Mouse (Mus musculus) ES-Bruce4 (cell line): ENCODE measurements around the gene Ugt1a5.

Source experiments
- CTCF ChIP-seq: IDR thresholded peaks from one replicate; pipeline ENCODE4 v1.8.1; 2011; ENCODE audit warnings: low read depth, low read length
- EP300 ChIP-seq: IDR thresholded peaks from 2 replicates; pipeline ENCODE4 v1.6.1; 2011; ENCODE audit warnings: low read depth, low read length; ENCODE audit not compliant: insufficient read depth
- POLR2A ChIP-seq: IDR thresholded peaks from one replicate; pipeline ENCODE4 v1.8.1; 2011; ENCODE audit warnings: low read length; ENCODE audit not compliant: insufficient read depth

DNA sequence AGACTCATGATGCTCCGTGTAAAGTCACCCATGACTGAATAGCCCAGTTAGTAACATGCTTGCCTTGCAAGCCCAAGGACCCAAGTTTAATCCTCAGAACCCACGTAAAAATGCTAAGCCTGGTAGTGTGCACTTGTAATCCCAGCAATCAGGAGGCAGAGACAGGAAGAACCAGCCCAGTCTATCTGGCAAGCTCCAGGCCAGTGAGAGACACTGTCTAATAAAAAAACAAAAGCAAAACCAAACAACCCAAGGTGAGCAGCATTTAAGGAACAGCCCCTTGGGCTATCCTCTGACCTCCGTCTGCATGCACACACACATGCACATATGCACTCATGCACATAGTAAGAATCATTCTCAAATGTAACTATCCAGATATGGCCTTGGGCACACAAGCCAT lies 63.8 kb downstream of the Ugt1a5 start:
- no peak for TF ChIP-seq CTCF
- TF ChIP-seq EP300, result no peak
- TF ChIP-seq POLR2A, result no peak
